ENCODE assay signal across 10 mouse cellular contexts in genomic region chr7:126693781-126694180, GRCm38 (mm10). TPM values are rescaled to one million over a fixed set of nuclear protein-coding genes. Genes with fewer than 3 reads are reported as not detected.
A peak's percentile ranks its signal among the peaks of the same experiment; 100 is the strongest.
DNase-seq lines count a peak whose midpoint lies in the region; ATAC-seq and TF ChIP-seq lines count a peak whose summit lies in the region.
"Had no signal": no experiment of that assay in that cellular context is flagged by ENCODE, and none has a peak within 500 bp of the region (broad histone marks: within the 10 kb centered on the region; RNA-seq: fewer than 3 reads in every experiment).

No protein-coding gene starts in this region.

- H3K4me3 ChIP-seq in gastrocnemius, adult 2 months: no peak overlapping the region
- peak overlapping the region; percentile 20; the same call in 1 of the 2 replicates for H3K4me3 ChIP-seq in midbrain, embryonic 10.5 days
- no peak overlapping the region for H3K4me3 ChIP-seq in midbrain, postnatal 0 days (ENCODE audit: low read depth, low read length)
- H3K4me3 ChIP-seq in forebrain, embryonic 13.5 days: no peak overlapping the region
- H3K4me3 ChIP-seq in midbrain, embryonic 16.5 days (ENCODE audit: low read depth, low read length): no peak overlapping the region

- 94% methylated on average over 7 of the region's 7 CpGs for WGBS in midbrain, embryonic 10.5 days
- 80% methylated on average over 7 of the region's 7 CpGs for WGBS in midbrain, postnatal 0 days
- 85% methylated on average over 7 of the region's 7 CpGs for WGBS in forebrain, embryonic 13.5 days
- 88% methylated on average over 7 of the region's 7 CpGs for WGBS in midbrain, embryonic 16.5 days

- no peak for TF ChIP-seq CTCF in gastrocnemius, adult 2 months (IDR thresholded peaks at IDR 0.05)
- TF ChIP-seq CTCF in midbrain, postnatal 0 days (IDR thresholded peaks at IDR 0.05): no peak

- H3K4me1 ChIP-seq in midbrain, embryonic 10.5 days: peaks cover 32% of the 10 kb centered on the region
- peaks cover 7% of the 10 kb centered on the region; the same call in 1 of the 2 replicates for H3K4me1 ChIP-seq in midbrain, postnatal 0 days (ENCODE audit: insufficient read depth, low read length)
- H3K4me1 ChIP-seq in forebrain, embryonic 13.5 days: peaks cover 27% of the 10 kb centered on the region
- peaks cover 24% of the 10 kb centered on the region for H3K4me1 ChIP-seq in midbrain, embryonic 16.5 days (ENCODE audit: control insufficient read depth, insufficient read depth, low read length)

- no peak for ATAC-seq in midbrain, postnatal 0 days (ENCODE audit: low FRiP score)
- ATAC-seq in forebrain, embryonic 13.5 days: no peak
- no peak for ATAC-seq in midbrain, embryonic 16.5 days
- ATAC-seq: lung, postnatal 0 days had no signal

- H3K36me3 ChIP-seq in midbrain, embryonic 10.5 days: peaks cover 47% of the 10 kb centered on the region
- peaks cover 17% of the 10 kb centered on the region for H3K36me3 ChIP-seq in midbrain, postnatal 0 days (ENCODE audit: insufficient read depth, low read length)
- H3K36me3 ChIP-seq in forebrain, embryonic 13.5 days (ENCODE audit: poor library complexity, severe bottlenecking): peaks cover 36% of the 10 kb centered on the region
- H3K36me3 ChIP-seq in midbrain, embryonic 16.5 days (ENCODE audit: control insufficient read depth, insufficient read depth, low read length): peaks cover 20% of the 10 kb centered on the region

- no peak overlapping the region for H3K9ac ChIP-seq in midbrain, postnatal 0 days (replicated peaks; ENCODE audit: low read length, poor library complexity, severe bottlenecking)
- peak overlapping the region; percentile 26; the same call in 1 of the 2 replicates for H3K9ac ChIP-seq in forebrain, embryonic 13.5 days
- H3K9ac ChIP-seq in midbrain, embryonic 16.5 days (ENCODE audit: low read depth, low read length): no peak overlapping the region
- H3K9ac ChIP-seq: heart, embryonic 12.5 days had no signal

- intact Hi-C loops in gastrocnemius, adult 2 months (cut with DNase I): loop anchor here (1.0 to 10.0 kb wide), 4 partner anchors 50 to 189 kb away; partner anchors contain the start of gene Atxn2l

- H3K27me3 ChIP-seq in midbrain, embryonic 10.5 days (ENCODE audit: low read depth, poor library complexity, severe bottlenecking): no peaks in the 10 kb centered on the region
- H3K27me3 ChIP-seq in midbrain, postnatal 0 days (ENCODE audit: insufficient read depth, low read length): no peaks in the 10 kb centered on the region
- no peaks in the 10 kb centered on the region for H3K27me3 ChIP-seq in forebrain, embryonic 13.5 days
- no peaks in the 10 kb centered on the region for H3K27me3 ChIP-seq in midbrain, embryonic 16.5 days (ENCODE audit: control insufficient read depth, insufficient read depth, low read depth, low read length)
- H3K27me3 ChIP-seq: heart, embryonic 12.5 days had no signal

- H3K9me3 ChIP-seq in midbrain, embryonic 10.5 days (replicated peaks): no peaks in the 10 kb centered on the region
- H3K9me3 ChIP-seq in midbrain, postnatal 0 days (ENCODE audit: low read length): no peaks in the 10 kb centered on the region
- no peaks in the 10 kb centered on the region for H3K9me3 ChIP-seq in forebrain, embryonic 13.5 days (replicated peaks)
- H3K9me3 ChIP-seq in midbrain, embryonic 16.5 days (replicated peaks; ENCODE audit: control insufficient read depth, low read length, poor library complexity, severe bottlenecking): no peaks in the 10 kb centered on the region
- H3K9me3 ChIP-seq: heart, embryonic 12.5 days had no signal

- H3K4me2 ChIP-seq in midbrain, postnatal 0 days (ENCODE audit: low read depth, low read length, poor library complexity, severe bottlenecking): no peak overlapping the region
- peak overlapping the region; percentile 93; the same call in 1 of the 2 replicates for H3K4me2 ChIP-seq in forebrain, embryonic 13.5 days
- H3K4me2 ChIP-seq in midbrain, embryonic 16.5 days (ENCODE audit: low read length): peak overlapping the region; percentile 26

- peak overlapping the region; percentile 96; the same call in 1 of the 2 replicates for H3K27ac ChIP-seq in gastrocnemius, adult 2 months
- no peak overlapping the region for H3K27ac ChIP-seq in midbrain, embryonic 10.5 days (replicated peaks)
- no peak overlapping the region for H3K27ac ChIP-seq in midbrain, postnatal 0 days (ENCODE audit: low read depth, low read length)
- H3K27ac ChIP-seq in forebrain, embryonic 13.5 days: no peak overlapping the region
- no peak overlapping the region for H3K27ac ChIP-seq in midbrain, embryonic 16.5 days (ENCODE audit: low read length)

- no peak for DNase-seq in gastrocnemius, adult 2 months
- DNase-seq in gastrocnemius, postnatal 4 days (ENCODE audit: low spot score in 2 of 2): no peak
- no peak for DNase-seq in midbrain, embryonic 10.5 days (ENCODE audit: low spot score)
- no peak for DNase-seq in midbrain, postnatal 0 days (ENCODE audit: low spot score)
- DNase-seq in urinary bladder, adult 18-20 months (ENCODE audit: low spot score in 2 of 2): no peak
- no peak for DNase-seq in lung, adult 18-20 months

RNA-seq across cellular contexts. Expression of gene Bola2, which starts 1.4 kb away (rescaled TPM):
- total RNA-seq in gastrocnemius, adult 2 months (2021): 10 to 100 TPM; 35.1 to 36.9 TPM
- total RNA-seq in gastrocnemius, postnatal 4 days (2021): 10 to 100 TPM; 56.2 to 61.9 TPM
- 186 and 216 TPM in 2 replicates for polyA plus RNA-seq in midbrain, embryonic 10.5 days (2016; fragmentation: Nextera tagmentation; extraction: Ambion mirVana)
- 50.2 and 160 TPM in 2 replicates for total RNA-seq in midbrain, postnatal 0 days (2014; rRNA removed)
- polyA plus RNA-seq in midbrain, postnatal 0 days (2015; fragmentation: Nextera tagmentation; extraction: Ambion mirVana): 143 and 146 TPM in 2 replicates
- 183 and 187 TPM in 2 replicates for polyA plus RNA-seq in forebrain, embryonic 13.5 days (2015; fragmentation: Nextera tagmentation; extraction: Ambion mirVana)
- 113 and 120 TPM in 2 replicates for polyA plus RNA-seq in midbrain, embryonic 16.5 days (2015; fragmentation: Nextera tagmentation; extraction: Ambion mirVana)

RNA-seq across cellular contexts. Expression of gene Slx1b, which starts 1.8 kb away (rescaled TPM):
- 1 to 10 TPM; 2.7 to 3.3 TPM for total RNA-seq in gastrocnemius, adult 2 months (2021)
- 1 to 10 TPM; 7.0 to 7.4 TPM for total RNA-seq in gastrocnemius, postnatal 4 days (2021)
- 14.1 and 15.5 TPM in 2 replicates for polyA plus RNA-seq in midbrain, embryonic 10.5 days (2016; fragmentation: Nextera tagmentation; extraction: Ambion mirVana)
- total RNA-seq in midbrain, postnatal 0 days (2014; rRNA removed): 21.7 and 25.0 TPM in 2 replicates
- 10.9 and 11.1 TPM in 2 replicates for polyA plus RNA-seq in midbrain, postnatal 0 days (2015; fragmentation: Nextera tagmentation; extraction: Ambion mirVana)
- polyA plus RNA-seq in forebrain, embryonic 13.5 days (2015; fragmentation: Nextera tagmentation; extraction: Ambion mirVana): 16.6 TPM in 2 replicates
- 16.8 and 17.3 TPM in 2 replicates for polyA plus RNA-seq in midbrain, embryonic 16.5 days (2015; fragmentation: Nextera tagmentation; extraction: Ambion mirVana)

RNA-seq across cellular contexts. Expression of gene Coro1a, which starts 13.8 kb away (rescaled TPM):
- total RNA-seq in gastrocnemius, adult 2 months (2021): 1 to 10 TPM; 2.3 to 2.4 TPM
- total RNA-seq in gastrocnemius, postnatal 4 days (2021): 10 to 100 TPM; 11.8 to 14.5 TPM
- polyA plus RNA-seq in midbrain, embryonic 10.5 days (2016; fragmentation: Nextera tagmentation; extraction: Ambion mirVana): 42.7 and 50.1 TPM in 2 replicates
- total RNA-seq in midbrain, postnatal 0 days (2014; rRNA removed): 87.1 and 98.9 TPM in 2 replicates
- polyA plus RNA-seq in midbrain, postnatal 0 days (2015; fragmentation: Nextera tagmentation; extraction: Ambion mirVana): 93.4 and 105 TPM in 2 replicates
- polyA plus RNA-seq in forebrain, embryonic 13.5 days (2015; fragmentation: Nextera tagmentation; extraction: Ambion mirVana): 72.7 and 77.1 TPM in 2 replicates
- 114 and 122 TPM in 2 replicates for polyA plus RNA-seq in midbrain, embryonic 16.5 days (2015; fragmentation: Nextera tagmentation; extraction: Ambion mirVana)

RNA-seq across cellular contexts. Expression of gene Sult1a1, which starts 17.5 kb away (rescaled TPM):
- 10 to 100 TPM; 16.6 to 16.8 TPM for total RNA-seq in gastrocnemius, adult 2 months (2021)
- 10 to 100 TPM; 13.1 to 14.2 TPM for total RNA-seq in gastrocnemius, postnatal 4 days (2021)
- polyA plus RNA-seq in midbrain, embryonic 10.5 days (2016; fragmentation: Nextera tagmentation; extraction: Ambion mirVana): 0.29 TPM in 1 of 2 replicates, not detected in the other
- total RNA-seq in midbrain, postnatal 0 days (2014; rRNA removed): 18.4 and 21.1 TPM in 2 replicates
- 17.5 and 18.8 TPM in 2 replicates for polyA plus RNA-seq in midbrain, postnatal 0 days (2015; fragmentation: Nextera tagmentation; extraction: Ambion mirVana)
- polyA plus RNA-seq in forebrain, embryonic 13.5 days (2015; fragmentation: Nextera tagmentation; extraction: Ambion mirVana): 0.46 and 0.68 TPM in 2 replicates
- 7.6 and 8.5 TPM in 2 replicates for polyA plus RNA-seq in midbrain, embryonic 16.5 days (2015; fragmentation: Nextera tagmentation; extraction: Ambion mirVana)

RNA-seq across cellular contexts. Expression of gene Sgf29, which starts 44.7 kb away (rescaled TPM):
- total RNA-seq in gastrocnemius, adult 2 months (2021): 10 to 100 TPM; 30.0 to 34.1 TPM
- 10 to 100 TPM; 27.7 to 31.8 TPM for total RNA-seq in gastrocnemius, postnatal 4 days (2021)
- polyA plus RNA-seq in midbrain, embryonic 10.5 days (2016; fragmentation: Nextera tagmentation; extraction: Ambion mirVana): 61.9 and 63.5 TPM in 2 replicates
- 44.4 and 46.6 TPM in 2 replicates for total RNA-seq in midbrain, postnatal 0 days (2014; rRNA removed)
- polyA plus RNA-seq in midbrain, postnatal 0 days (2015; fragmentation: Nextera tagmentation; extraction: Ambion mirVana): 48.0 and 56.0 TPM in 2 replicates
- 57.3 and 64.6 TPM in 2 replicates for polyA plus RNA-seq in forebrain, embryonic 13.5 days (2015; fragmentation: Nextera tagmentation; extraction: Ambion mirVana)
- 50.1 and 56.9 TPM in 2 replicates for polyA plus RNA-seq in midbrain, embryonic 16.5 days (2015; fragmentation: Nextera tagmentation; extraction: Ambion mirVana)
